Comparison of ENCODE assay signal across 8 mouse cellular contexts in the genomic region with DNA sequence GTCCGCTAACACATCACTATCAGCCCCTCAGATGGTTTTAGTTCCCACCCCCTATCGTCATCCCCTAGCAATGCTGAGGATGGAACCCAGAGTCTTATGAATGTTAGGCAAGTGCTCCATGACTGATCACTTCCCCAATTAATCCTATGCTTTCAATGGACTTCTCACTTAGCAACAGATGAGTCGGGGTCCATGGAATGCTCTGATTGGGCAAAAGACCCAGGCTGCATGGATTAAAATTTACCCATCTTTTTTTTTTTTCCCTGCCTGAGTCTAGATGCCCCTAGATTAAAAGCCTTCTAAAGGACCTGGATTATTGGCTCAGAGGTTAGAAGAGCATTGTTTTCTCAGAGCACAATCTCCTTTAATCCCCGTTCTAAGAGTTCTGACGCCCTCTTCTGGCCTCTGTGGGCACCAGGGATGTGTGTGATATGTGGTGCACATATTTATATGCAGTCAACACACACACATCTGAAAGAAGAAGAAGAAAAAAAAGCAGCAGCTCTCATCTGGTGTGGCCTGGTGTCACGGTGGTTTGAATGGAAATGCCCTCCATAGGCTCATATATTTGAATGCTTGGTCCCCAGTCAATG. TPM values are rescaled to one million over a fixed set of nuclear protein-coding genes. Genes with fewer than 3 reads are reported as not detected.
DNase-seq lines count a peak whose midpoint lies in the region; ATAC-seq and TF ChIP-seq lines count a peak whose summit lies in the region.
"Had no signal": no experiment of that assay in that cellular context is flagged by ENCODE, and none has a peak within 500 bp of the region (broad histone marks: within the 10 kb centered on the region; RNA-seq: fewer than 3 reads in every experiment).

No protein-coding gene starts in this region.

- 62% methylated on average over 6 of the region's 6 CpGs for WGBS in intestine, postnatal 0 days
- WGBS in intestine, embryonic 15.5 days = 58% methylated on average over 6 of the region's 6 CpGs

- peaks cover 5% of the 10 kb centered on the region; the same call in 1 of the 2 replicates for H3K36me3 ChIP-seq in intestine, postnatal 0 days (ENCODE audit: control insufficient read depth, insufficient read depth)
- H3K36me3 ChIP-seq in intestine, embryonic 15.5 days = no peaks in the 10 kb centered on the region
- peaks cover 19% of the 10 kb centered on the region for H3K36me3 ChIP-seq in G1E (replicated peaks)

- intact Hi-C loops in left cerebral cortex, postnatal 4 days (cut with DNase I) = no loop called here

- DNase-seq in B cell, adult 2 months = peak; percentile 57 to 58
- peak; percentile 55 for DNase-seq in G1E (ENCODE audit: low spot score)
- DNase-seq in layer of hippocampus, postnatal 10 days (ENCODE audit: low spot score in 2 of 2) = peak; percentile 57 to 62
- DNase-seq in spleen, postnatal 10 days (ENCODE audit: low spot score in 2 of 2) = no peak
- no peak for DNase-seq in left cerebral cortex, postnatal 4 days

- no peaks in the 10 kb centered on the region for H3K27me3 ChIP-seq in intestine, postnatal 0 days (replicated peaks; ENCODE audit: control insufficient read depth, insufficient read depth, low read length)
- no peaks in the 10 kb centered on the region for H3K27me3 ChIP-seq in intestine, embryonic 15.5 days (replicated peaks)
- H3K27me3 ChIP-seq in G1E (ENCODE audit: insufficient read depth, low read length) = no peaks in the 10 kb centered on the region
- H3K27me3 ChIP-seq: embryonic facial prominence, embryonic 13.5 days had no signal

- TF ChIP-seq CTCF in intestine, postnatal 0 days (IDR thresholded peaks at IDR 0.05; ENCODE audit: low read depth) = peak; percentile 53
- TF ChIP-seq CTCF in G1E (IDR thresholded peaks at IDR 0.05; ENCODE audit: low read depth, low read length) = no peak

- no peaks in the 10 kb centered on the region; the same call in 1 of the 2 replicates for H3K4me1 ChIP-seq in intestine, postnatal 0 days (replicated peaks; ENCODE audit: control insufficient read depth, insufficient read depth, low read length)
- H3K4me1 ChIP-seq in intestine, embryonic 15.5 days (replicated peaks) = peaks cover 3% of the 10 kb centered on the region
- peaks cover 19% of the 10 kb centered on the region for H3K4me1 ChIP-seq in G1E (ENCODE audit: insufficient read depth, low read depth, low read length)

- no peak overlapping the region for H3K4me2 ChIP-seq in intestine, postnatal 0 days (replicated peaks; ENCODE audit: low read depth)
- no peak overlapping the region for H3K4me2 ChIP-seq in intestine, embryonic 15.5 days (replicated peaks)
- H3K4me2 ChIP-seq: embryonic facial prominence, embryonic 13.5 days had no signal

- H3K27ac ChIP-seq in intestine, postnatal 0 days (ENCODE audit: low read depth, low read length) = no peak overlapping the region
- no peak overlapping the region for H3K27ac ChIP-seq in intestine, embryonic 15.5 days
- H3K27ac ChIP-seq: embryonic facial prominence, embryonic 13.5 days had no signal

- no peak overlapping the region for H3K4me3 ChIP-seq in intestine, postnatal 0 days (ENCODE audit: low read depth, low read length)
- no peak overlapping the region for H3K4me3 ChIP-seq in intestine, embryonic 15.5 days (replicated peaks)
- H3K4me3 ChIP-seq in G1E (ENCODE audit: low read depth, low read length) = no peak overlapping the region
- H3K4me3 ChIP-seq: embryonic facial prominence, embryonic 13.5 days had no signal

- no peaks in the 10 kb centered on the region for H3K9me3 ChIP-seq in intestine, postnatal 0 days (ENCODE audit: control insufficient read depth)
- H3K9me3 ChIP-seq in intestine, embryonic 15.5 days = no peaks in the 10 kb centered on the region
- no peaks in the 10 kb centered on the region for H3K9me3 ChIP-seq in G1E (replicated peaks)
- H3K9me3 ChIP-seq: embryonic facial prominence, embryonic 13.5 days had no signal

- ATAC-seq in intestine, postnatal 0 days = no peak
- ATAC-seq in intestine, embryonic 15.5 days = no peak
- 0 out of 2 replicates have a peak, but pooled peaks have one; percentile 28 for ATAC-seq in G1E (ENCODE audit: extremely low read depth, insufficient number of reproducible peaks, low FRiP score, poor library complexity, severe bottlenecking)

- no peak overlapping the region for H3K9ac ChIP-seq in intestine, postnatal 0 days (ENCODE audit: low read depth, low read length)
- H3K9ac ChIP-seq in intestine, embryonic 15.5 days = no peak overlapping the region
- H3K9ac ChIP-seq: embryonic facial prominence, embryonic 13.5 days had no signal

RNA-seq across cellular contexts. Expression of a gene that starts 46.2 kb away (rescaled TPM):
- 442 and 470 TPM in 2 replicates for polyA plus RNA-seq in intestine, postnatal 0 days (2015; fragmentation: Nextera tagmentation; extraction: Ambion mirVana)
- 168 and 171 TPM in 2 replicates for polyA plus RNA-seq in intestine, embryonic 15.5 days (2015; fragmentation: Nextera tagmentation; extraction: Ambion mirVana)
- total RNA-seq in G1E (2014; fragmentation: Nextera tagmentation) = 103 and 125 TPM in 2 replicates
- total RNA-seq in G1E (2017) = 58.7 and 59.2 TPM in 2 replicates
- 2.9 and 4.0 TPM in 2 replicates for polyA plus RNA-seq in G1E (2012)
- total RNA-seq in layer of hippocampus, postnatal 10 days (2021) = 10 to 100 TPM; 75.5 to 82.7 TPM
- total RNA-seq in left cerebral cortex, postnatal 4 days (2021) = 10 to 100 TPM; 74.6 to 84.8 TPM

RNA-seq across cellular contexts. Expression of a gene that starts 46.3 kb away (rescaled TPM):
- polyA plus RNA-seq in intestine, postnatal 0 days (2015; fragmentation: Nextera tagmentation; extraction: Ambion mirVana) = 47.1 and 49.1 TPM in 2 replicates
- 20.1 and 20.8 TPM in 2 replicates for polyA plus RNA-seq in intestine, embryonic 15.5 days (2015; fragmentation: Nextera tagmentation; extraction: Ambion mirVana)
- total RNA-seq in G1E (2014; fragmentation: Nextera tagmentation) (35.7 and 40.9 TPM in 2 replicates), G1E (2017) (7.7 and 8.2 TPM in 2 replicates)
- polyA plus RNA-seq in G1E (2012) = 22.4 and 24.7 TPM in 2 replicates
- 10 to 100 TPM; 24.8 to 25.8 TPM for total RNA-seq in layer of hippocampus, postnatal 10 days (2021)
- total RNA-seq in left cerebral cortex, postnatal 4 days (2021) = 10 to 100 TPM; 28.6 to 32.2 TPM

RNA-seq across cellular contexts. Expression of a gene that starts 47.7 kb away (rescaled TPM):
- polyA plus RNA-seq in intestine, postnatal 0 days (2015; fragmentation: Nextera tagmentation; extraction: Ambion mirVana) = 1.7 and 2.1 TPM in 2 replicates
- 1.3 and 1.4 TPM in 2 replicates for polyA plus RNA-seq in intestine, embryonic 15.5 days (2015; fragmentation: Nextera tagmentation; extraction: Ambion mirVana)
- 8.4 and 8.8 TPM in 2 replicates for total RNA-seq in G1E (2014; fragmentation: Nextera tagmentation)
- total RNA-seq in G1E (2017) = 6.9 and 7.0 TPM in 2 replicates
- 12.9 and 13.7 TPM in 2 replicates for polyA plus RNA-seq in G1E (2012)
- total RNA-seq in layer of hippocampus, postnatal 10 days (2021) = 1 to 10 TPM; 8.3 to 8.7 TPM
- total RNA-seq in left cerebral cortex, postnatal 4 days (2021) = 1 to 10 TPM; 2.5 to 3.0 TPM

Comparison
In these comparisons a context has a peak if more than half of its experiments do, and no peak if none do; other contexts are left out.
1. DNase-seq: peak in B cell, adult 2 months (2 of 2), G1E (single experiment) and layer of hippocampus, postnatal 10 days (2 of 2); none in spleen, postnatal 10 days (0 of 2) and left cerebral cortex, postnatal 4 days (single experiment).